Mouse (Mus musculus) ES-Bruce4 (cell line): ENCODE data around the gene B3gat3. TPM values are rescaled to one million over a fixed set of nuclear protein-coding genes. Genes with fewer than 3 reads are reported as not detected.

Source experiments
- H3K27ac ChIP-seq: 2 replicates; pipeline ENCODE4 v1.5.1; 2012; ENCODE audit warnings: low read length, inconsistent platforms; ENCODE audit not compliant: insufficient read depth
- H3K27me3 ChIP-seq: 2 replicates; pipeline ENCODE4 v1.6.1; 2012; ENCODE audit warnings: mild to moderate bottlenecking, low read length, inconsistent platforms; ENCODE audit not compliant: control insufficient read depth, poor library complexity, insufficient read depth, severe bottlenecking
- H3K36me3 ChIP-seq: 2 replicates; pipeline ENCODE4 v1.6.1; 2012; ENCODE audit warnings: inconsistent platforms, mild to moderate bottlenecking, low read length, moderate library complexity; ENCODE audit not compliant: control insufficient read depth, poor library complexity, insufficient read depth, severe bottlenecking
- H3K4me1 ChIP-seq: one replicate; pipeline ENCODE4 v1.8.1; 2011; ENCODE audit warnings: low read length; ENCODE audit not compliant: control insufficient read depth, insufficient read depth
- H3K4me3 ChIP-seq: 2 replicates; pipeline ENCODE4 v1.5.1; 2011; ENCODE audit warnings: low read depth, mild to moderate bottlenecking, low read length
- H3K9ac ChIP-seq: 2 replicates; pipeline ENCODE4 v1.6.1; 2012; ENCODE audit warnings: low read depth, mild to moderate bottlenecking, inconsistent platforms; ENCODE audit not compliant: poor library complexity, severe bottlenecking
- H3K9me3 ChIP-seq: replicated peaks from 2 replicates; pipeline ENCODE4 v1.6.1; 2012; ENCODE audit warnings: mild to moderate bottlenecking, low read length, inconsistent platforms; ENCODE audit not compliant: control insufficient read depth, poor library complexity, insufficient read depth, severe bottlenecking
- CTCF ChIP-seq: IDR thresholded peaks from one replicate; pipeline ENCODE4 v1.8.1; 2011; ENCODE audit warnings: low read depth, low read length
- EP300 ChIP-seq: IDR thresholded peaks from 2 replicates; pipeline ENCODE4 v1.6.1; 2011; ENCODE audit warnings: low read depth, low read length; ENCODE audit not compliant: insufficient read depth
- POLR2A ChIP-seq: IDR thresholded peaks from one replicate; pipeline ENCODE4 v1.8.1; 2011; ENCODE audit warnings: low read length; ENCODE audit not compliant: insufficient read depth
- polyA plus RNA-seq: library from polyadenylated mRNA; stranded (reverse); fragments of >200 nt; gene quantifications from 2 replicates; pipeline ENCODE4 v1.2.4, GENCODE M21; 2011; ENCODE audit warnings: low read depth; ENCODE audit not compliant: missing spikeins, insufficient read depth, insufficient read length

Gene B3gat3
- polyA plus RNA-seq, 1 experiment = 26.6 TPM

GRCm38 (mm10) chr19:8944750-8945149 is 24.6 kb downstream of the B3gat3 start:
- Histone ChIP-seq H3K4me1 (peaks cover 2% of the 10 kb centered on the region), H3K9me3 (no peaks in the 10 kb centered on the region), H3K9ac (no peak overlapping the region), H3K36me3 (peaks cover 44% of the 10 kb centered on the region), H3K4me3 (no peak overlapping the region), H3K27ac (no peak overlapping the region), H3K27me3 (no peaks in the 10 kb centered on the region)
- TF ChIP-seq EP300 (no peak), POLR2A (no peak), CTCF (no peak)

GRCm38 (mm10) chr19:8945251-8945650 is 25.1 kb downstream of the B3gat3 start:
- no peak overlapping the region for H3K9ac ChIP-seq
- H3K27ac ChIP-seq = no peak overlapping the region
- no peaks in the 10 kb centered on the region for H3K9me3 ChIP-seq
- H3K36me3 ChIP-seq = peaks cover 47% of the 10 kb centered on the region
- no peak overlapping the region for H3K4me3 ChIP-seq
- H3K27me3 ChIP-seq = no peaks in the 10 kb centered on the region
- TF ChIP-seq CTCF = no peak
- TF ChIP-seq POLR2A = no peak
- no peak for TF ChIP-seq EP300
- H3K4me1 ChIP-seq = peaks cover 2% of the 10 kb centered on the region

DNA sequence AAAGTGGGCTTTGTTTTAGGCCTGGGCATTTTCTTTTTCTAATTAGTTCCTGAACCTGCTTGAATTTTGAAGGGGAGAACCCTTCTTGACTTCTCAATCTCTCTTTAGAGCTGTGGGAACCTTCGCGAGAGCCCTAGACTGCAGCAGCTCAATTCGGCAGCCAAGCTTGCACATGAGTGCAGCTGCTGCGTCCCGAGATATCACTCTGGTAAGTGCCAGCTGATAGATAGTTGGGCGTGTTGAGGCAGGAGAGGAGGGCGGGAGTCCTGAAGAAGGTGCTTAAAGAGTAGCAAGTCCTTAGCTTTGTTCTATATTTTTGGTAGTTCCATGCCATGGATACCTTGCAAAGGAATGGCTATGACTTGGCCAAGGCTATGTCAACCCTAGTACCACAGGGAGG is 26.8 kb downstream of the B3gat3 start:
- Histone ChIP-seq H3K9me3 (no peaks in the 10 kb centered on the region), H3K27me3 (no peaks in the 10 kb centered on the region), H3K9ac (no peak overlapping the region), H3K4me3 (no peak overlapping the region), H3K36me3 (peaks cover 57% of the 10 kb centered on the region), H3K27ac (no peak overlapping the region), H3K4me1 (no peaks in the 10 kb centered on the region)
- no peak for TF ChIP-seq EP300
- TF ChIP-seq CTCF = no peak
- TF ChIP-seq POLR2A = no peak

DNA sequence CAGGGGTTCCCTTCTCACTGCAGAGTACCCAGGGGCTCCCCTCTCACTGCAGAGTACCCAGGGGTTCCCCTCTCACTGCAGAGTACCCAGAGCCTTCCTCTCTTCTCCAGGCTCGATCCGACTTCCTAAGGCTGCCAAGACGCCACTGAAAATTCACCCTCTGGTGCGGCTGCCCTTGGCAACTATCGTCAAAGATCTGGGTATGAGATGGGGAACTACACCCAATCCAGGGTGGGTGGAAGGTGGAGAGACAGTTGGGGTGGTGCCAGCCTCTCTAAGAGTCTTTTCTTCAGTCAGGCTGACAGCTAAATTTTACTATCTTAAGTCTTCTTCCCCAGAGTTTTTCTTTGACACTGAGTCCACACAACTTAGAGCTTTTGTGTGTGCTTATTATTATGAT is 30.0 kb downstream of the B3gat3 start:
- Histone ChIP-seq H3K9me3 (no peaks in the 10 kb centered on the region), H3K4me1 (no peaks in the 10 kb centered on the region), H3K36me3 (peaks cover 55% of the 10 kb centered on the region), H3K9ac (no peak overlapping the region), H3K27ac (no peak overlapping the region), H3K4me3 (no peak overlapping the region), H3K27me3 (no peaks in the 10 kb centered on the region)
- TF ChIP-seq POLR2A = no peak
- TF ChIP-seq CTCF = no peak
- no peak for TF ChIP-seq EP300

GRCm38 (mm10) chr19:8952241-8952640 is 32.1 kb downstream of the B3gat3 start:
- Histone ChIP-seq H3K4me1 (no peaks in the 10 kb centered on the region), H3K36me3 (peaks cover 51% of the 10 kb centered on the region), H3K9ac (no peak overlapping the region)

GRCm38 (mm10) chr19:8953135-8954039 is 33.2 kb downstream of the B3gat3 start, which contains the start of gene Tut1:
Gene Tut1, plus strand, starts transcription at chr19:8953847.
- Histone ChIP-seq H3K36me3 (peaks cover 44% of the 10 kb centered on the region), H3K27ac (peak within 1 kb of the TSS; percentile 41), H3K4me3 (peak within 1 kb of the TSS; percentile 96), H3K4me1 (no peaks in the 10 kb centered on the region), H3K9ac (peak within 1 kb of the TSS; percentile 85), H3K9me3 (no peaks in the 10 kb centered on the region), H3K27me3 (no peaks in the 10 kb centered on the region)
- peak; percentile 46; the same call in 1 of the 2 replicates for TF ChIP-seq EP300
- peak; percentile 74 for TF ChIP-seq POLR2A
- no peak for TF ChIP-seq CTCF

More at GRCm38 (mm10) chr19:8952241-8952640, 32.1 kb downstream of the B3gat3 start:
- Histone ChIP-seq H3K27me3 (no peaks in the 10 kb centered on the region), H3K9me3 (no peaks in the 10 kb centered on the region), H3K27ac (no peak overlapping the region), H3K4me3 (no peak overlapping the region)
- TF ChIP-seq POLR2A (no peak), CTCF (no peak)
